Mouse (Mus musculus): ENCODE data around the gene Rpl13a. TPM values are rescaled to one million over a fixed set of nuclear protein-coding genes. Genes with fewer than 3 reads are reported as not detected.

The Rpl13a gene
- polyA plus RNA-seq, 1 experiment = 6,379 TPM

- no peak overlapping the region for H3ac ChIP-seq (ENCODE audit: control insufficient read depth, insufficient read length, low read depth)
- H3K4me3 ChIP-seq (ENCODE audit: insufficient read depth, poor library complexity, severe bottlenecking) = no peak overlapping the region
Measured at GRCm38 (mm10) chr7:45151303-45151702, 22.7 kb upstream of the Rpl13a start.

GRCm38 (mm10) chr7:45150321-45150720 lies 21.8 kb upstream of the Rpl13a start:
- Histone ChIP-seq H3ac (ENCODE audit: control insufficient read depth, insufficient read length, low read depth) (no peak overlapping the region), H3K4me3 (ENCODE audit: insufficient read depth, poor library complexity, severe bottlenecking) (no peak overlapping the region), H3K79me2 (ENCODE audit: control insufficient read depth, insufficient read depth) (peaks cover 6% of the 10 kb centered on the region), H3K36me3 (ENCODE audit: control insufficient read depth, insufficient read depth) (no peaks in the 10 kb centered on the region), H3K79me3 (ENCODE audit: low read depth) (no peaks in the 10 kb centered on the region), H3K27me3 (ENCODE audit: control insufficient read depth, insufficient read depth, insufficient read length) (no peaks in the 10 kb centered on the region)
- TF ChIP-seq MAX (IDR thresholded peaks at IDR 0.05) (no peak), USF1 (IDR thresholded peaks at IDR 0.05; ENCODE audit: low read depth) (no peak), FOSL1 (IDR thresholded peaks at IDR 0.05; ENCODE audit: insufficient read depth, low read length, poor library complexity, severe bottlenecking) (no peak), MYOD1 (IDR thresholded peaks at IDR 0.05; ENCODE audit: control insufficient read depth, insufficient read length, low read depth) (no peak)

More at GRCm38 (mm10) chr7:45151303-45151702, 22.7 kb upstream of the Rpl13a start:
- no peak for TF ChIP-seq MAX (IDR thresholded peaks at IDR 0.05)
- TF ChIP-seq MYOG (IDR thresholded peaks at IDR 0.05; ENCODE audit: control insufficient read depth, extremely low read depth, insufficient read length) = no peak
- no peak for TF ChIP-seq USF1 (IDR thresholded peaks at IDR 0.05; ENCODE audit: low read depth)
- no peak for TF ChIP-seq CEBPB (IDR thresholded peaks at IDR 0.05; ENCODE audit: low read depth)
- no peak for TF ChIP-seq MYOD1 (IDR thresholded peaks at IDR 0.05; ENCODE audit: control insufficient read depth, insufficient read length, low read depth)
- TF ChIP-seq FOSL1 (IDR thresholded peaks at IDR 0.05; ENCODE audit: insufficient read depth, low read length, poor library complexity, severe bottlenecking) = no peak
- no peak for TF ChIP-seq CTCF (IDR thresholded peaks at IDR 0.05; ENCODE audit: control insufficient read depth, insufficient read depth, insufficient read length)
- H3K27me3 ChIP-seq (ENCODE audit: control insufficient read depth, insufficient read depth, insufficient read length) = no peaks in the 10 kb centered on the region
- H3K36me3 ChIP-seq (ENCODE audit: control insufficient read depth, insufficient read depth) = no peaks in the 10 kb centered on the region
- no peaks in the 10 kb centered on the region for H3K79me3 ChIP-seq (ENCODE audit: low read depth)
- H3K79me2 ChIP-seq (ENCODE audit: control insufficient read depth, insufficient read depth) = peaks cover 6% of the 10 kb centered on the region

GRCm38 (mm10) chr7:45149545-45149944 lies 21.0 kb upstream of the Rpl13a start:
- H3K36me3 ChIP-seq (ENCODE audit: control insufficient read depth, insufficient read depth) = no peaks in the 10 kb centered on the region

GRCm38 (mm10) chr7:45148534-45149098 lies 20.1 kb upstream of the Rpl13a start:
- no peaks in the 10 kb centered on the region for H3K79me3 ChIP-seq (ENCODE audit: low read depth)
- H3K79me2 ChIP-seq (ENCODE audit: control insufficient read depth, insufficient read depth) = peaks cover 4% of the 10 kb centered on the region
- no peak overlapping the region for H3ac ChIP-seq (ENCODE audit: control insufficient read depth, insufficient read length, low read depth)
- no peaks in the 10 kb centered on the region for H3K27me3 ChIP-seq (ENCODE audit: control insufficient read depth, insufficient read depth, insufficient read length)
- H3K36me3 ChIP-seq (ENCODE audit: control insufficient read depth, insufficient read depth) = no peaks in the 10 kb centered on the region
- no peak overlapping the region for H3K4me3 ChIP-seq (ENCODE audit: insufficient read depth, poor library complexity, severe bottlenecking)
- TF ChIP-seq MYOD1 (IDR thresholded peaks at IDR 0.05; ENCODE audit: control insufficient read depth, insufficient read length, low read depth) (no peak), CEBPB (IDR thresholded peaks at IDR 0.05; ENCODE audit: low read depth) (no peak), MYOG (IDR thresholded peaks at IDR 0.05; ENCODE audit: control insufficient read depth, extremely low read depth, insufficient read length) (no peak), USF1 (IDR thresholded peaks at IDR 0.05; ENCODE audit: low read depth) (no peak), CTCF (IDR thresholded peaks at IDR 0.05; ENCODE audit: control insufficient read depth, insufficient read depth, insufficient read length) (no peak), MAX (IDR thresholded peaks at IDR 0.05) (no peak), FOSL1 (IDR thresholded peaks at IDR 0.05; ENCODE audit: insufficient read depth, low read length, poor library complexity, severe bottlenecking) (no peak)

More at GRCm38 (mm10) chr7:45149545-45149944, 21.0 kb upstream of the Rpl13a start:
- TF ChIP-seq MYOD1 (IDR thresholded peaks at IDR 0.05; ENCODE audit: control insufficient read depth, insufficient read length, low read depth) = no peak
- no peak for TF ChIP-seq CEBPB (IDR thresholded peaks at IDR 0.05; ENCODE audit: low read depth)
- TF ChIP-seq CTCF (IDR thresholded peaks at IDR 0.05; ENCODE audit: control insufficient read depth, insufficient read depth, insufficient read length) = no peak
- TF ChIP-seq USF1 (IDR thresholded peaks at IDR 0.05; ENCODE audit: low read depth) = no peak
- no peak for TF ChIP-seq MYOG (IDR thresholded peaks at IDR 0.05; ENCODE audit: control insufficient read depth, extremely low read depth, insufficient read length)
- no peak for TF ChIP-seq MAX (IDR thresholded peaks at IDR 0.05)
- no peak for TF ChIP-seq FOSL1 (IDR thresholded peaks at IDR 0.05; ENCODE audit: insufficient read depth, low read length, poor library complexity, severe bottlenecking)
- Histone ChIP-seq H3K79me2 (ENCODE audit: control insufficient read depth, insufficient read depth) (peaks cover 6% of the 10 kb centered on the region), H3ac (ENCODE audit: control insufficient read depth, insufficient read length, low read depth) (no peak overlapping the region), H3K79me3 (ENCODE audit: low read depth) (no peaks in the 10 kb centered on the region), H3K27me3 (ENCODE audit: control insufficient read depth, insufficient read depth, insufficient read length) (no peaks in the 10 kb centered on the region), H3K4me3 (ENCODE audit: insufficient read depth, poor library complexity, severe bottlenecking) (no peak overlapping the region)

- TF ChIP-seq MAX (IDR thresholded peaks at IDR 0.05) (no peak), CEBPB (IDR thresholded peaks at IDR 0.05; ENCODE audit: low read depth) (no peak), MYOD1 (IDR thresholded peaks at IDR 0.05; ENCODE audit: control insufficient read depth, insufficient read length, low read depth) (no peak), CTCF (IDR thresholded peaks at IDR 0.05; ENCODE audit: control insufficient read depth, insufficient read depth, insufficient read length) (no peak), USF1 (IDR thresholded peaks at IDR 0.05; ENCODE audit: low read depth) (no peak), MYOG (IDR thresholded peaks at IDR 0.05; ENCODE audit: control insufficient read depth, extremely low read depth, insufficient read length) (no peak), FOSL1 (IDR thresholded peaks at IDR 0.05; ENCODE audit: insufficient read depth, low read length, poor library complexity, severe bottlenecking) (no peak)
- no peak overlapping the region for H3ac ChIP-seq (ENCODE audit: control insufficient read depth, insufficient read length, low read depth)
- no peaks in the 10 kb centered on the region for H3K79me2 ChIP-seq (ENCODE audit: control insufficient read depth, insufficient read depth)
- H3K4me3 ChIP-seq (ENCODE audit: insufficient read depth, poor library complexity, severe bottlenecking) = no peak overlapping the region
- H3K36me3 ChIP-seq (ENCODE audit: control insufficient read depth, insufficient read depth) = no peaks in the 10 kb centered on the region
- no peaks in the 10 kb centered on the region for H3K79me3 ChIP-seq (ENCODE audit: low read depth)
- no peaks in the 10 kb centered on the region for H3K27me3 ChIP-seq (ENCODE audit: control insufficient read depth, insufficient read depth, insufficient read length)
Measured at GRCm38 (mm10) chr7:45147899-45148298, 19.3 kb upstream of the Rpl13a start.

- no peak overlapping the region for H3ac ChIP-seq (ENCODE audit: control insufficient read depth, insufficient read length, low read depth)
- H3K79me3 ChIP-seq (ENCODE audit: low read depth) = no peaks in the 10 kb centered on the region
- no peaks in the 10 kb centered on the region for H3K79me2 ChIP-seq (ENCODE audit: control insufficient read depth, insufficient read depth)
- no peak overlapping the region for H3K4me3 ChIP-seq (ENCODE audit: insufficient read depth, poor library complexity, severe bottlenecking)
- H3K36me3 ChIP-seq (ENCODE audit: control insufficient read depth, insufficient read depth) = no peaks in the 10 kb centered on the region
- TF ChIP-seq USF1 (IDR thresholded peaks at IDR 0.05; ENCODE audit: low read depth) (no peak), FOSL1 (IDR thresholded peaks at IDR 0.05; ENCODE audit: insufficient read depth, low read length, poor library complexity, severe bottlenecking) (no peak), CTCF (IDR thresholded peaks at IDR 0.05; ENCODE audit: control insufficient read depth, insufficient read depth, insufficient read length) (no peak), MYOD1 (IDR thresholded peaks at IDR 0.05; ENCODE audit: control insufficient read depth, insufficient read length, low read depth) (no peak), MAX (IDR thresholded peaks at IDR 0.05) (no peak), MYOG (IDR thresholded peaks at IDR 0.05; ENCODE audit: control insufficient read depth, extremely low read depth, insufficient read length) (no peak)
- no peaks in the 10 kb centered on the region for H3K27me3 ChIP-seq (ENCODE audit: control insufficient read depth, insufficient read depth, insufficient read length)
Measured at GRCm38 (mm10) chr7:45147267-45147666, 18.7 kb upstream of the Rpl13a start.
